Mouse (Mus musculus) inflammation-experienced regulatory T-cells, adult 6 months (primary cell): ENCODE data around the gene Adora1. TPM values are rescaled to one million over a fixed set of nuclear protein-coding genes. Genes with fewer than 3 reads are reported as not detected.

Experiments
- ATAC-seq: one replicate; pipeline ENCODE4 v1.8.0; 2017
- polyA plus RNA-seq, 3 experiments: library from polyadenylated mRNA; unstranded; fragments of 100-300 nt; shearing (Covaris generic); gene quantifications; one replicate each; pipeline ENCODE4 v1.2.1; 2017

The Adora1 gene
- polyA plus RNA-seq, 3 experiments from 2014 or later, result not detected

DNA sequence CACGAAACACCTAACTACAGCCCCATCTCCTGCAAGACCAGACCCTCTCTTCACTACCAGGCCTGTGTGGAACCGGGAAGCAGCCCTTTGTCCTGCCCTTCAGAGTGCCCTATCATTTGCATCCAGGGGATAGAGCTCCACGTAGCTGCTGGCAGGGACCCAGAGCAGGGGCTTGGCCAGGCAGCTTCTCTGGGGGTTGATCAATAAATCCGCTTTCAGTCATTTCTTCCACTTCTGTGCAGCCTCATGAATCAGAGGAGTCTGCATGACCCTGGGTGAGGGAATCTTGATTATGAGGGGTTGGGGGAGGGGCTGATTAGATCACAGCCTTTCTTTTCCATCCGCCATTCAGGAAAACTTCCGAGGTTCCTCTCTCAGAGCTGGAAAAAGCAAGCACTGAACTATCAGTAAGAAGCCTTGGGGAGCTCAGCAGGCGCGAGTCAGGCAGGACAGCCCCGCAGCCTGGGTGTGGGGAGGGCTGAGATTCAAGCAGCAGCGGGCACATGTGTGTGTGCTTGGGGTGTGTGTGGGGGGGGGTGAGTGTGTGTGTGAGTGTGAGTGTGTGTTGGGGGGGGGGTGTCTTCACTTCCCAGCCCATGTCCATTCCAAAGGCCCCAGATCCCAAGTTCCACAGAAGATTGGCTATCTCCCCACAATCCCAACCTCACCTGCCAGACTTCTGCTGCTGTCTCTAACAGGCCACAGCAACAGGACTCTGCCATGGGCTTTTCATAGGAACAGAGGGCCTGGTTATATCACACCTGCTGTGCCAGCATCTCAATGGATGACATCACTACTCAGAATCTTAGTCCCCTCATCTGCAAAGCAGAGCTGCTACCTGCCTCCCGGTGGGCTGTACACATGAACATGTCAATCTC is 19.2 kb downstream of the Adora1 start:
- ATAC-seq, result no peak

DNA sequence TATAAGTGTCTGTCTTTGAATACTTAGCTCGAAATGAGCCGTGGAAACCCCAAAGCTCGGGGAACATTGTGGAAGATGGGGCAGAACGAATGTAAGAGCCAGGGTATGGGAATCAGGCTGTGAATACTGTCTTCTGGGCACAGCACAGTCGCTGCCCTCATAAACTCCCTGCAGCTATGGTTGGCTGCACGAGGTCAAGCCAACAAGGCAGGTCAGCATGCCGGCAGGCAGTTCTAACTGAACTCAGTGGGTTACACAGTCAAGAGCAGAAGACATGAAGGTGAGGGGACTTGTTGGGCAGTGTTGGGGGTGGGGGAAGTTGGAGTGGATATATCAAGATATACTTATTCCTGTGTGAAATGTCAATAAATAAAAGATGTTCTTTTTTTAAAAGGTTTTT is 20.2 kb downstream of the Adora1 start:
- ATAC-seq, result no peak

DNA sequence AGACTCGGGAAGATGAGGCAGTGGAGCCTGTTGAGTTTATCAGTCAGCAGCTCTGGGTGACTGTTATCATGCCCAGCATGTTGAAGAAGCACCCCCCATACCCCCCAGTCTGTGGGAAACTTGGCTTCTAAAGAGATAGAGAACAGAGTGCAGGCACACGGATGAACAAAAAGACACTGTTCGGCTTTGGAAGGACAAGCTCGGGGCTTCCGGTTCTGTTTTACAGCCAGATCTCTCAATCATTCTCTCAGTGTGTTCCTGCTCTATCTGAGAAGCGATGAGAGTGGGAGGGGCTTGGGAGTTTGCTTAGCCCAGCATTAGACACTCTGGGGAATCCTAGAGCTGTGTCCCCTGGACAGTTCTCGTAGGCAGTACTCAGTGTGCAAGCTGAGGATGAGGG is 21.8 kb downstream of the Adora1 start:
- ATAC-seq, result no peak

DNA sequence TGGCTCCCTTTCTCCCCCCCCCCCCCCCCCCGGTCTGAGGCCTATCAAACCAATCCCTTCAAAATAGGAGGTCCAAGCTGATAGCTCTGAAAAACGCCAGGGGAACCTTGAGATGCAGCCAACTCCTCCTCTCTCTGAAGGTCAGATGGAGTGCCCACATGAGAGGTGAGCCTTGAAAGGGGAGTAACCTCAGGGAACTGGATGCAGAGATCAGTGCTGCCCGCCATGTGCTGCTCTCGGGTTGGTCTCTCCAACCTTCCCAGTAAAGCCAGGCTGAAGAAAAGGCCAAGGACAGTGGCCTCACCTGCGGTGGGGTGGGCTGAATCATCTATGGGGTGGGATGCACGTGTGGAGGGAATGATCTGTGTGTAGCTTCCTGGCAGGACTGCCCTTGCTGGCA is 22.9 kb downstream of the Adora1 start:
- ATAC-seq, result no peak

DNA sequence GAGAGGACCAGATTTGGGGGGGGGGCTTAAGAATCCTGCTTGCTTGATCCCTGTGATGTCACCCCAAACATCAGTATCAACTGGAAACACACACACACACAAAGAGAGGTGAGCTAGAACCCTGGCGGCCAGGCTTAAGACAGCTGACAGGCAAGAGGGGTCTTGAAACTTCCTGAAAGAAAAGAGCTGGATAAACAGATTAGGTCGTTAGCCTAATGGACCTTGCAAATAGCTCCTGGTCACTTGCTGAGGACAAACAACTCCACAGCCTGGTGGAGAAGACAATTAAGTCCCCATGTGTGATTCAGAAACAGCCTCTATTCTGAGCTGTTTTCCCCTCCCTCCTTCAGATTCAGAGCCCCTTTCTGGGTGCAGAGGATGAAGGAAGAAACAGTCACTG is 23.6 kb downstream of the Adora1 start:
- ATAC-seq, result no peak

DNA sequence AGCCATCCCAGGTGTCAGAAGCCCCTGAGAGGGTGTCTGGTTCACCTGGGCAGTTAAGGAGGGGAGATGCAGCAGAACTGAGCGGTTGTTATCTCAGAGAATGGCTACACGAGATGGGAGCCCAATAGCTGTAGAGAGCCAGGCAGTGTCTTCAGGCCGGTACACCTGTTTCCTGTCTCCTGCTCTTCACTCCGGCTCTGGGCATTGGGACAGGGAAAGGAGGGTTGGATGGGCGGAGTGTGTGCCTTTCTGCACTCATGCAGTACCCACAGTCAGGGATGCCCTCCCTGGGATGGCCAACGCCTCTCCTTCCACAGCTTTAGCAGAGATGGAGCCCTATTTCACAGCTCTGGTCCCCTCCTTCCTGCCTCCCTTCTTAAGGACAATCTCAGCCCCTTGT is 24.2 kb downstream of the Adora1 start:
- ATAC-seq, result no peak

DNA sequence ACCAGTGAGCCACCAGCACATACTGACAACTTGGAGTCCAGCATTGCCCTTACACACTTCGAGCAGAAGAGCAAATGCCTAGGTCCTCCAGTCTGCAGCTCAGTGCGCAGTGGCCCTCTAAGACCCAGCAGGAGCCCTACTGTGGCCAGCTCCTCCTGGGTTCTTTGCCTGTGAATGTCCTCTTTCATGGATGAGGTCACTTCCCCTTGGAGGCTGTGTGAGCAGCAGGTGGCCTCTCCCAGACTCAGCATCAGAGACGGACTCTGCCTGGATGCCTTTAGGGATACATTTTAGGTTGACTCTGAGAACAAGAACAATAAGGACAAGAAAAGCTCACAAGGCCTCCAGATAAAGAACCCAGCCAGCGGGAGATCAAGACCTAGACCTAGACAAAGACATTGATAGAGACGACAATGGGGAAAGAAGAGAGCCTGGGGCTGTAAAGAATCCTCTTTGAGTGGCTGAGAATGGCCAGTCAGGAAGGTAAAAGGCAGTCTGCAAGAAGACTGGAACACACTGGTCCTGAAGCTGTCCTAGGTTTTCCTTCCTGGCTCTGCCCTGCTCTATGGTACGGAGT is 25.0 kb downstream of the Adora1 start:
- no peak for ATAC-seq

DNA sequence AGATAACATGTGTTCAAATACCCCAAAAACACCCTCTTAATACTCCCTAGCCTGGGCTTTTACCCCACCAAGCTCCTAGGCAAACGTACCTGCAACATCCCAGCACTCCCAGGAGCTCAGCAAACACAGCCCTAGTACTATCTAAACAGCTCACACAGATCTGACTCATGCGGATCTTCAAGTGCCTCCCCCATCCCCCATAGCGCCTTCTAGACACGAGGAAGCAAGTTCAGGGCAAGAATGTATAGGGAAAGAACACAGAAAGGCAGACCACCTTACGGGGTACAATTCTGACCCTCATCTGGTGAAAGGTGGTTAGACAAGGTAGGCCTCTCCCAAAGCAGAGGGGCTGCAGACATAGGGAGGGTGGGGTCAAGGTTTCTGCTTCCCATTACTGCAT is 29.1 kb downstream of the Adora1 start:
- no peak for ATAC-seq

DNA sequence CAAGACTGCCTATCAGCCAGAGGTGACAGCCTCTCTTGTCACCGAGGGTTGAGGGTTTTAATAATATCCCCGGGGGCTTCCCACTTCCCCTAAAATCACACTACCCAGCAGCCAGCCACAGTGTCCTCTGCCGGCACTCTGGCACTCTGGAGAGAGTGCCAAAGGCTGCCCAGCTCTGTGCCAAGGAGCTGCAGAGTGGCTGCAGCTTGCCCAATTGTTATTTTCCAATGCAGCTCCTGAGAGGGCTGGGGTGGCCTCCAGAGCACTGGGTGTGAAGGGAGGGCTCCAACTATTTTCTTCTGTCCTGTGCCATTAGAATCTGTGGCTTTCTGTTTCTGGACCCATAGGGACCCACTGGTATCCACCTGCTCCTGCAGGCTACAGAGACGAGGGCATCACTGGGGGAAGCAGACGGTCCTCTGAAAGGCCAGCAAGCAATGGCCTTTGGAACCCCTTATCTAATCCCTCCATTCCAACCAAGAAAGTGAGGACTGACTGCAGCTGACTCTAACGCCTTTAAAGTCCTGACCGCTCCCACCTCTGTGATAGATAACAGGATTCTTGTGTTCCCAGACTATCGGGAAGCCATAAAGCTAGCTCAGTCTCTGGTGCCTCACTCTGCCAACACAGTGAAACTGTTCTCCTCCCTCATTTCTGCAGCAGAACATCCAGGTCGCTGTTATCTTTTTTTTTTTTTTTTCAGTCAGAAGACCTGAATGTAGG is 29.8 kb downstream of the Adora1 start:
- ATAC-seq, result no peak

DNA sequence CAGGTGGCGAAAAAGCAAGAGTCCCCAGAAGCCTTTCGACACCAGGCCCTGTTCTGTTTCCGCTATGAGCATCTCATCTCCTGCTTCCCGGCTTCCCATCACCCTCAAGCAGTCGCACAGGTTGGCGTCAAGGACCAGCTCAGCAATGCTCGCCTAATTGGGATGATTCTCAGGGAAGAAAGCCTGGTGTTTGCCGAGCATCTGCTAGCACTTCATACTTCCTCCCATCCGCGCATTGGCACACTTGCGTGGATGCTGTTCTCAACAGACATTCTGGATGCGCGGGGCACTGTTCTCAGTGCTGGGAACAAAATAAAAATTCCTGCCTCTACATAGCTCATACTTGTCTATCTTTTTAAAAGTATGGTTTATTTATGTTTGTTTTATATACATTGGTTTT is 31.0 kb downstream of the Adora1 start:
- no peak for ATAC-seq

DNA sequence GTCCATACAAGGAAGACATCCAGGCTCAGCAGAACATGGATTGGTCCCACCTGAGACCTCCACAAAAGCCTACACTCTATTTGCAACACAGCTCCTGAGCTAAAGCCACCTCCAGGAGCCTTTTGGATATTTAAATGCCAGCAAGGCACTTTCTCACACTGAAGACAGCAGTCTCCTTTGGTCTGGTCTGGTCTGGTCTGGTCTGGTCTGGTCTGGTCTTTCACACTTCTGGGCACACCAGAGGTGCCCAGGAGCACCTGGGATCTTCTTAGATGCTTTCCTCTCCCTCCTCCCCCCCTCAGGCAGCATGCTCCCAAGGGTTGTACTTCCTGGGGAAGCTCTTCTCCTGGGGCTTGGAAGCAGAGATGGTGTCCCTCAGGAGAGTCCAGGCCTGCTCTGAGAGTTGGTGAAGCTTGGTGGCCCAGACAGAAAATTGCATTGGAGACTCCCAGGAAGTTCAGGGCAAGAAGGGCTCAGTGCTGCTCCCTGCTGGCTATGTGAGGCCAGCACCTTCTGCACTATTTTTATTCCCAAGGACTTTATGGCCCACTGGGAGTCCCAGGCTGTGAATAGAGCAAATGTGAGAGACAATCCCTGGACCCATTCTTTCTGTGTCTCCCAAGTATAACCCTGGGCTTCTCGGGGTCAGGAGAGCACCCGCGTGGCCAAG is 33.3 kb downstream of the Adora1 start:
- no peak for ATAC-seq

DNA sequence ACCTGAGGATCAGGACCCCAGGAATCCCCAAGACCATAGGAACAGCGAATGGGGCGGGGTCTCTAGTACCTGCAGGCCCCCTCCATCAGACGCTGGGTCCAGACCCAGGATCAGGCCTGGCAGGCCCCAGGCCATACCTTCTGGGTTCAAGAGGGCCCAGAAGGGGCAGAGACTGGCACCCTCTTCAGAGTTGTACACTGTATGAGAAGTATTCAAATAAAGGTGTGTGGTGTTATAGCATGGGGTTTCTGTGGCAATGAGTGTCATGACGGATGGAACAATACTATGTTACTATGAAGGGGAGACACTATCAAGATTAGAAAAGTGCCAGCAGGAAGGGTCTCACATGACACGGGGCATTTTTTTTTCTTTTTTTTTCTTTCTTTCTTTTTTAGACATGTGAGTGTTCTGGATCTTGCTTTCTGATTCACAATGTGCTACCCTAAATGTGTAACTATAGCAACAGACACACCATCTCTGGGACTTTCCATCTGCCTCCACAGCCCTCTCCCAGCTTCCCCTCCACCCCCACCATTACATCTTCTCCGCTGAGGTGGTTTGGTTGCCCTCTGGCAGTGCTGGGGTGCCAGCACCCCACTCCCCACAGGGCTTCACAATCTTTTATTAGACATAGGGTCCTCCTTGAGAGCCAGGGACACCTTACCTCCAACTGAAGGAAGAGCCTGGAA is 34.1 kb downstream of the Adora1 start:
- peak; percentile 67 for ATAC-seq

DNA sequence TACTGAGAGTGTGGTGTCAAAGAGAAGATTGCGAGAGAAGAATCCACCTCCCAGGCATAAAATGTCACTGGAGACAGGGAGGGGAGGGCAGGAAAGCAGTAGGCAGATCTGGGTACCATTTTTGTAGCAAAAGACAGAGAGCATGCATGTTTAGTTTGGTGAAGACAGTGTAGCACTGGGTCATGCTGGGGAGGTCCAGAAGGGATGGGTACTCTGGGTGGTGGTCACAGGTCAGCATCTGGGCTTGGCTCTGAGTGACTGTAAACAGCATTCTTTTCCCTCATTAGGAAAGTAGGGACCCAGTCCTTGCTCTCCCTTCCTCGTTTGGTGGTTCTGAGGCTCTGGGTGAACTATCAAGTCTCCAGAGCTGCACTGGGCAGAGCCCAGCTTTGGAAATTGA is 34.8 kb downstream of the Adora1 start:
- ATAC-seq, result no peak

DNA sequence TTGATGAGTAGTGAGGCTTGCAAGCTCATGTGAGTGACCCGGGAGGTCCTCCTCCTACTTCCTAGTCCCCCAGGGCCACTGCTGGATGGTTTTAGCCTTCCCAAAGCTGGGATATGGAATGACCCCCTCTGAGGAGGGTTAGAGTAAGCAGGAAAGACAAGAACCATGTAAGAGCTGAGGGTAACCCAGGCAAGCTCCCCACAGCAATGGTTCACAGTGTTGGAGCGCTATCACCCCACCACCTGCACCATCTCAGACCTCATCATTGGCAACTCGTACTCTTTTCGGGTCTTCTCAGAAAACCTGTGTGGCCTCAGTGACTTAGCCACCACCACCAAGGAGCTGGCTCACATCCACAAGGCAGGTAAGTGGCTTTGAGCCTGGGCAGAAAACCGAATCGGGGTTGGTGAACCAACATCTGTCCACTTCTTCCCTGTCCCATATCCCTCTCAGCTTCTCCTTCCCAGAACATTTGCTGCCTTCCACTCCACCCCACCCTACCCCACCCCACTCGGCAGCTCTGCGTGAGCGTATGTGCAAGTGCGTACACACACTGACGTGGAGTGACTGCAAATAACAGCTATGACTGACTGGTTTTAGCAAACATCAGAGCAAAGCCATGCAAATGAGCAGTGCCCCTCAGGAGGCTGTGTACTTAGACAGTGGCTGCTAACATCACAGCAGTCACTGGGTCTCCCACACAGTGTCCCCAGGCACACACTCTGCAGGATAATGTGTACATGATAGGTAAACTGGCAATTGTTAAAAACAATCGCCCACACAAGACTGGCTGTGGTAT is 36.8 kb downstream of the Adora1 start:
- no peak for ATAC-seq

DNA sequence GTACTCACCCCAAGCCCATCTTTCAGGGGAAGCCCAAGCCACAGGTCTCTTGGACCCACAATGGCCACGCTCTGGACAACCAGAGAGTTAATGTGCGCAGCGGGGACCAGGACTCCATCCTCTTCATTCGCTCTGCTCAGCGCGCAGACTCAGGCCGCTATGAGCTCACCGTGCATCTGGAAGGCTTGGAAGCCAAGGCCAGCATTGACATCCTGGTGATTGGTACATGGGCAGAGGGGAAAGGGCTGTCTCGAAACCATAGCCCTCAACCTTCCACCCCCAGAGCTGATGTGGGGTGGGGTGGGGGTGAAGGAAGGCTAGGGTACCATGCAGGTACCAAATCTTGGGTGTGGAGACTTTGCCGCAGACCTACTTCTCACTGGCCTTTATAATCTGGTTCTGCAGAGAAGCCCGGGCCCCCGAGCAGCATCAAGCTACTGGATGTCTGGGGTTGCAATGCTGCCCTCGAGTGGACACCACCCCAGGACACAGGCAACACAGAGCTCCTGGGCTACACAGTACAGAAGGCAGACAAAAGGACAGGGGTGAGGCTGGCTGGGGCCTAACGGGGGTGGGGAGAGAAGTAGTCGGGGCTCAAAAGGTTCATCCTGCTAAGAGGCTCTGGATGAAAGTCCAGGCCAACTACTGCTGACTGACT is 37.8 kb downstream of the Adora1 start:
- ATAC-seq, result no peak

DNA sequence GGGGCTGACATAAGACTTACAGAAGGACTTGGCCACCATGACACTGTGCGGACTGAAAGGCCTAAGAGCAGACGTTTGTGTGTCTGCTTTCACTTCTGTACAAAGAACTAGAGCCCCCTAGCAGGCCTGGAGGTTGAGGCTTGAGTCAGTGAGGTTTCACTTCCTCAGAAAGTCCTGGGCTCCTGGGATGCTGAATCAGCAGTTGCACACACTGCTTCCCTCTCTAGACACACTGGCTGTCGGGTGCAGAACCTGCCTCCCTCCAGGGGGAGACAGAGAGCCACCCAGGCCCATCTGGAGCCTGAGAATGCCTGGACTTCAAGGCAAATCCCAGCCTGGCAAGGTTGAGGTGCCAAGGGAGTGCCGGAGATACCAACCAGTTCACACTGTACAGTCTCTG is 38.8 kb downstream of the Adora1 start:
- ATAC-seq, result peak; percentile 73

DNA sequence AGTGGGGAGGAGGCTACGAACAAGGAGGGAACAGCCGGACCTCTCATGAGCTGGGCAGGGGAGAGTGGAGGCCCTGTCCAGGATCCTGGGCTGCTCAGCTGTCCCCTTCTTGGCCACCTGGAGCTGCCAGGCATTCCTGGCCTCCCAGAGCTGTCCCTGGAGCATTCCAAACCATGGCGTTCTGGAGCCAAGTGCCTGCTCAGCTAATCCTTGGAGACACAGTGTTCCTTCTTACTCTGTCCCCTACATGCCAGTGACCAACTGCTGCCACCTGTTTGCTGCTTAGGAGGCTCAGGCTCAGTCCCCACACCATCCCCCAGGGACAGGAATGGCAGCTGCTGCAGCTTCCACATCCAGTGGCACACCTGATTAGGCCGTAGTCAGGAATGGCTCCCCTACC is 39.3 kb downstream of the Adora1 start:
- peak; percentile 11 for ATAC-seq

DNA sequence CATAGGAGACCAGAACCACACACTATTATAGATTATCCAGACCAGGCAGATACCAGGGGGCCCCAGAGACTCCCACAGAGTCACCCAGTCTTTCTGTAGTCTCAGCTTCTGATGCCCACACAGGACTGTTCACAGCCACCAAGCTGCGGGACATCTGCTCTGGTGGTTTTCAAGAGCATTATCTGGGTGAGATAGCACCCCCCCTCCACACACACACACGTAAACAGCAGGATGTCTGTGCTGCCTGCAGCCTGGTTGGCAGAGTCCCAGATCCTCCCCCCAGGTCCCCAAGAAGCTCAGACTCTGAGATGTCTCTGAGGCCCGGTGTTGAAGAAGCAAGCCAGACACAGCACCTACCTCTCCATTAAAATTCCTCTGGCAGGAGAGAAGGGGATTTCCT is 39.7 kb downstream of the Adora1 start:
- peak; percentile 73 for ATAC-seq

DNA sequence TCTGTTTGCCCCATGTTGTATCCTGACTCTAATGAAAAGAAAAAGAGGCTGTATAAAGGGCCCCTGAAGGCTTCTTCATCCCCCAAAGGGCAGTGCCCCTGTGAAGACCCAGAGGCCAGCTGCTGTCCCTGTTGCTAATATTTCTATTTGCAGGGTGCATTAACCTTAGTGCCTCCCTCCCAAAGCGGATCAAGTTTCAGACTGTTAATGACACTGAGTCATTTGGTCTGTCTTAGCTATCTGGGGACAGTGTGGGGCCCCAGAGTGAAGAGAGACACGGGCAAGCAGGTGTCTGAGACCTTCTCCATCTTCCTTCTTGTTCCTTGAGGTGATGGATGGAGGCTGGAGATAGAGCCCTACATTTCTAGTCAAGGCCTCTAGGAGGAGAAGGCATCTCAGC is 40.1 kb downstream of the Adora1 start:
- no peak for ATAC-seq

DNA sequence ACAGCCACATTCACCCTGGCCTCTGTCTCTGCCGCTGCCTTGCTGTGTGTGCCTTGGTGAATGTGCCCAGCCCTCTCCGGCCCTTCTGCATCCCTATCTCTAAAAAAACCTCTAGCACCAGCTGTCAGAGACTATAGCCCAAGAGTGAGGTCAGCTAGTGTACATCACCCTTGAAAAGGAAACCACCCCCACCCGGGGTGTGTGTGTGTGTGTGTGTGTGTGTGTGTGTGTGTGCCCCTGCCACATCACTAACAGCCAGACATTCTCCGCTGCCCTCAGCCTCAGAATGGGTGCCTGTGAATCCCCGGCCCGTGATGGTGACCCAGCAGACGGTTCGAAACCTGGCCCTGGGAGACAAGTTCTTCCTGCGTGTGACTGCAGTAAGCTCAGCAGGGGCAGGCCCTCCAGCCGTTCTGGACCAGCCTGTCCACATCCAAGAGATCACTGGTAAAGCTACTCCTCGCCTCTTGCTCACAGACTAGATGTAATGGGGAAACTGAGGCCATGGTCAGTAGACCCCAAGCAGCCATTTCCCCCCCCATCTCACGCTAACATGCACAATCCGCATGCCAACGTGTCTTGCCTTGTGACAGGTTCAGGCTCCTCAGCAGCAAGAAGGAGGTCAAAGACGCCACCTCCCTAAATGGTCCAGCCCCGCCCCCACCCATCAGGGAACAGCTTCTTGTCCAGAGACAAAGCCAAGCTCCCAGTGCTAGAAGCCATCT is 40.8 kb downstream of the Adora1 start:
- ATAC-seq, result no peak
